Mouse (Mus musculus): Measurements from ENCODE around the gene Muc3.

GRCm38 (mm10) chr5:137110863-137111262, 38.3 kb downstream of the Muc3 start:
- TF ChIP-seq CTCF (IDR thresholded peaks at IDR 0.05; ENCODE audit: low read depth) (no peak), EP300 (optimal IDR thresholded peaks at IDR 0.05) (no peak)

Data from stomach, postnatal 0 days (tissue).